Mouse (Mus musculus): ENCODE measurements around the gene Cep70.

Gene Cep70

DNA sequence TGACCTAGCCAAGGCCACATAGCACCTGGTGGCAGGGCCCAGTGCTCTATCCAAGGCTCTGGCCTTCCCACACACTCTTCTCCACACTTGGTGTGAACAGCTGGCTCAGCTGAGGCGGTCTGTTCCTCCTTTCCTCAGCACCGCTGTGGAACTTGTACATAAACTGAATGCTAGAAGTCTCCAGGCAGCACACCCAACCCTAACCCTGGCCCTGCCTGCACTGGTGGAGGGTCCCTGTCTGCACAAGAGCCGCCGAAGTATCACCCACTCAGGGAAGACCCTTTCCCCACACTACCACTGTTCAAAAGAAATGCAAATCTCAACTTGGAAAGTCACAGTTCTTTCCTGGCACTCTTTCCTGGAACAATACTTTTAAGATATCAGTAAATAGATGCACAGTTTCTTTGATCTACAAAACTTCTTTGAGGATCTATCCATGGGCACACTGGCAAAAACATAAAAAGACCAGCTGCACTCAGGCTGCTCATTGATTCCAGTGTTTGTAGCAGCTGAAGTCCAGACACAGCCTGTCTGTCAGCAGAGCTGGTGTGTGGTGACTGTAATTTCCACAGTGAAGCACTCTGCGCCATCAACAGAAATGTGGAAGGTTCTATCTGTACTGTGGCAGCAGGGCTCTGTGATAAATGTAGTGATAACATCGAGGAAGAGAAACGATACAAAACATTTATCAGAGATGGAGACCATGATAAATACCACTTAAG lies 82.2 kb downstream of the Cep70 start:
- DNase-seq, result no peak

DNA sequence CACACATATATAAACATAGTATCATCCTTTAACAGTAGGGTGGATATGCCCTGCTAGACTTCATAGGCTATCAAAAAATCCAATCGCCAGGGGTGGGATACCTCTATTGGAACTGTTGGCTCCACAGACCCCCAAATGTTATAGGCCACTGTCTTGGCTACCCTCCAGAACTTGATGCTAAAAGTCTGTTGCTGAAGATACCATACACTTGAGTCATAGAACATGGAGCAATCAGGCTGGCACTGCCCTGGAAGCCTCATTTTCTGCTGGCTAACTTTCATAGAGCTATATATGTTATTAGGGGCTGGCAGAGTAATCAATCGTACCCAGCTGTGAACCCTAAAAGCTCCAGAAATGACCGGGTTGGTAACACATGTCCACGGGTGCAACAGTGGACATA lies 82.8 kb downstream of the Cep70 start:
- DNase-seq, result no peak

DNA sequence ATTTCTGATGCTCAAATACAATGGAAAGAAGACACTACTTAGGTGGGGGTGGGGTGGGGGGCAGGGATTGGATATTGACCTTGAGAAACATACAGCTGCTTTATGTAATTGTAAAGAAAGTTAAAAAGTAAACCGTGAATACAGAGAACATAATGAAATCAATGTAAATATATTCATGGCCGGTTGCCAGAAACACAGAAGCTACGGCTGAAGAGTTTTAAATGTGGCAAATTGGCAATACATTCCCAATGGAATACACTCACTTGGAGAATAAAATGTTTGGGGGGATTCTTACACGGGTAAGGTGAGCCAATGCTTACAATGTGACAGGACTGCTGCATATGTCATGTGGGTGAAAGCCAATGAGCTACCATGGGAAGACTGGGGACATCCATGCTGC lies 83.7 kb downstream of the Cep70 start:
- no peak for DNase-seq

DNA sequence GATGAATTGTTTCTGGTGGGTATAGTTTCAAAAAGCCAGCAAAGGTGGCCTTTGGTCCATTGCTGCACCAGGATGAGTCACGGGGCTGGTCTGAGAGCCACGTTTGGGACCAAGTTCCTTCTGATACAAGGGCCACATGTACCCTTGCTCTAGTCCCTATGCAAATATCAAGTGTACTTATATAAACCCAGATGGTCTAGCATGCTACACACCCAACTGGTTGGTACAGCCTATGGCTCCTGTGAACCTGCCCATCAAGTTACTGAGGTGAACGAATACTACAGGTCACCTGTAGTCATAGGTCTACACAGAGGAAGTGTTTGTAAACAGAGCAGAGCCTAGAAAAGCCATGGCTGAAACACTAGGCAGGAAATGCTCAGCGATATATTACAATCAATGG lies 93.4 kb downstream of the Cep70 start:
- DNase-seq, result no peak

DNA sequence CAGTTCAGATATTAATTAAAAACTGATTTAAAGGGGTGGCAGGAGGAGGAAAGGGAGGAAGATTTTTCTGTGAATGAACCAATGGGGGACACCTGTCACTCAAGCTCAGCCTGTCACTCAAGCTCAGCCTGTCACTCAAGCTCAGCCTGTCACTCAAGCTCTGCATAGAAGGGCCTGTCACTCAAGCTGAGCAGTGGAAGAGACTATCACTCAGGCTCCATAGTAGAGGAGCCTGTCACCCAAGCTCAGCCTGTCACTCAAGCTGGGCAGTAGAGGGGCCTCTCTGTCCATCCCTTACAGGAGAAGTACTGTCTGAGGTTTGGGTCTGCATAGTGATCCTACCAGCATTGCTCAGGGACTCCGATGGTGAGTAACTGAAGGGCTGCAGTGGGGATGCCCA lies 95.1 kb downstream of the Cep70 start:
- DNase-seq, result no peak

- DNase-seq, result no peak
These were observed 96.0 kb downstream of the Cep70 start for GRCm38 (mm10) chr9:99339182-99339581.

GRCm38 (mm10) chr9:99340126-99340525 lies 97.0 kb downstream of the Cep70 start:
- no peak for DNase-seq

- no peak for DNase-seq
These were observed 98.4 kb downstream of the Cep70 start for GRCm38 (mm10) chr9:99341600-99341999.

- DNase-seq, result no peak
These were observed 102.2 kb downstream of the Cep70 start for GRCm38 (mm10) chr9:99345351-99345792.

All from thymus, postnatal 25 days (tissue).